Mouse (Mus musculus) midbrain, postnatal 0 days (tissue): ENCODE results near the gene Slc44a1. TPM values are rescaled to one million over a fixed set of nuclear protein-coding genes. Genes with fewer than 3 reads are reported as not detected.
A peak's percentile ranks its signal among the peaks of the same experiment; 100 is the strongest.

ENCODE experiments used
- ATAC-seq: fragments of 200-750 bp; cut with Nextera tagmentation; 2 replicates; pipeline ENCODE4 v1.8.0; 2017; ENCODE audit warnings: moderate number of reproducible peaks, mild to moderate bottlenecking, moderate TSS enrichment, moderate library complexity; ENCODE audit not compliant: low FRiP score
- DNase-seq: peaks from one replicate; pipeline ENCODE4 v3.0.0-alpha.2; 2015; ENCODE audit warnings: low spot score
- H3K27ac ChIP-seq: fragments of 300-500 bp; sonication (generic); 2 replicates; pipeline ENCODE4 v1.5.1; 2014; ENCODE audit warnings: low read depth, mild to moderate bottlenecking, low read length, mixed read lengths
- H3K27me3 ChIP-seq: fragments of 300-500 bp; sonication (generic); 2 replicates; pipeline ENCODE4 v1.6.1; 2014; ENCODE audit warnings: low read length, control low read depth, mixed read lengths; ENCODE audit not compliant: insufficient read depth
- H3K36me3 ChIP-seq: fragments of 300-500 bp; sonication (generic); 2 replicates; pipeline ENCODE4 v1.6.1; 2014; ENCODE audit warnings: low read length, control low read depth, mixed read lengths; ENCODE audit not compliant: insufficient read depth
- H3K4me1 ChIP-seq: fragments of 300-500 bp; sonication (generic); 2 replicates; pipeline ENCODE4 v1.6.1; 2014; ENCODE audit warnings: mild to moderate bottlenecking, control low read depth, antibody characterized with exemption, low read length, mixed read lengths; ENCODE audit not compliant: insufficient read depth
- H3K4me2 ChIP-seq: fragments of 300-500 bp; sonication (generic); 2 replicates; pipeline ENCODE4 v1.6.1; 2014; ENCODE audit warnings: low read depth, mild to moderate bottlenecking, low read length, mixed read lengths; ENCODE audit not compliant: poor library complexity, severe bottlenecking
- H3K4me3 ChIP-seq: fragments of 300-500 bp; sonication (generic); 2 replicates; pipeline ENCODE4 v1.5.1; 2014; ENCODE audit warnings: low read depth, mild to moderate bottlenecking, low read length, moderate library complexity
- H3K9ac ChIP-seq: fragments of 300-500 bp; sonication (generic); replicated peaks from 2 replicates; pipeline ENCODE4 v1.6.1; 2014; ENCODE audit warnings: mild to moderate bottlenecking, low read length, moderate library complexity, mixed read lengths; ENCODE audit not compliant: poor library complexity, severe bottlenecking
- H3K9me3 ChIP-seq: fragments of 300-500 bp; sonication (generic); 2 replicates; pipeline ENCODE4 v1.6.1; 2016; ENCODE audit warnings: low read length, control low read depth
- CTCF ChIP-seq: IDR thresholded peaks from 2 replicates; pipeline ENCODE4 v1.5.1; 2016; ENCODE audit warnings: antibody characterized with exemption, mild to moderate bottlenecking
- WGBS: fragments of 180-500 bp; shearing (Covaris S2); extraction: QIAGEN DNeasy Blood & Tissue Kit; methylation state at CpG from one replicate; pipeline ENCODE4 v1.1.7; 2014; 5-methylcytosine and 5-hydroxymethylcytosine counted together
- polyA plus RNA-seq: library from polyadenylated mRNA; unstranded; fragments of >200 nt; fragmentation: Nextera tagmentation; extraction: Ambion mirVana; gene quantifications from 2 replicates; pipeline ENCODE4 v1.2.1, GENCODE M21; 2015
- total RNA-seq: library from RNA; depleted of rRNA; stranded (reverse); fragments of >200 nt; gene quantifications from 2 replicates; pipeline ENCODE4 v1.2.3, GENCODE M21; 2014

The Slc44a1 gene
- total and polyA plus RNA-seq, 2 experiments from 2014 or later = 8.6 to 24.2 TPM

DNA sequence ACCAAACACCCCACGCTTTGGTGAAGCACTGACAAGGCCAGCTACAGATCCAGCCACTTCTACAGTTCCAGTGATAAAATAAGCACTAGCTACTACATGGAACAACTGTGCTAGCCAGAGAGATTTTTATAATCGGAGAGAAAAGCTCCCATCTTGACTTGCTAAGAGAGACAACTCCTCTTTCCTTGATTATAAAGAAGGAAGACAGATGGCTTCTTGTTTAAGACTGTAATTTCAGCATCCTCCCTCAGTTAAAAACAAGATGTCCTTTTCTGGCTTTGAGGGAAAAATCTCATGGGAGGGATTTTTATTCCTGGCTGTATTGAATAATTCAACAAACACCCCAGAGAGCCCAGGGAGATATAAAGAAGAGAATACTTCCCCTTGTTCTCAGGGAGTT lies 1.8 kb upstream of the Slc44a1 start:
- Histone ChIP-seq H3K9ac (no peak overlapping the region), H3K4me1 (0 out of 2 replicates have a peak, but pooled peaks cover 4% of the 10 kb centered on the region), H3K4me3 (no peak overlapping the region), H3K4me2 (no peak overlapping the region), H3K9me3 (no peaks in the 10 kb centered on the region), H3K27me3 (no peaks in the 10 kb centered on the region), H3K27ac (no peak overlapping the region), H3K36me3 (no peaks in the 10 kb centered on the region)
- ATAC-seq = no peak
- no peak for DNase-seq
- WGBS = 86% methylated on average over 2 of the region's 2 CpGs
- no peak for TF ChIP-seq CTCF

DNA sequence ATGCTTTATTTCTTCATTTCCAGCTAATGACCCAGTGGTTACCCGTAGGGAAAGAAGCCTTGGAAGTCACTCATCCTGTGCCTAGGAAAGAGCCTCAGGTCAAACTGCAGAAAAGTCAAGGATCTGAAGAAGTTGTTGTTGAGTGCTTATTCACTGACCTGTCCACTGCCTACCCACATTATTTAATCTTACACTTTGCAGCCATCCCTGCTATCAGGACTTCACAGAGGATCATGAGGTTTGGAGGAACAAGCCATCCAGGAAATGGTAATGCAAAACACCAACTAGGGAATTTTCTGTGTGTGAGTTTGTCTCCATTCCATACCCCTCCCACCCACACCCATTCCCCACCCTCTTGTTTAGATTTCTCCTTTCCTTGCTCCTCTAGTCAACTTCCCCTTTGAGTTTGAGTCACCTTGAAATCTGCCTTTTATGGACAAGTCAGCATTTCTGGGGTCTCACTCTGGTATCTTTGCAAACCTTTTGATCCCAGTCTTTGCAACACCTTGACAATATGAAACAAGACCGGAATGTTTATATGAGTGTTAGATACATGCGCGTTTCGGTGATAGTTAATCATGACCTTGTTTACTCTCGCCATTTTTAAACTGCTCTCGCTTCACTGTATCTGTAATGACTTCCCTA lies 1.3 kb upstream of the Slc44a1 start:
- Histone ChIP-seq H3K4me3 (peak overlapping the region; percentile 81; the same call in 1 of the 2 replicates), H3K36me3 (no peaks in the 10 kb centered on the region), H3K27ac (0 out of 2 replicates have a peak overlapping the region, but pooled peaks have one; percentile 84), H3K4me1 (0 out of 2 replicates have a peak, but pooled peaks cover 4% of the 10 kb centered on the region), H3K9me3 (no peaks in the 10 kb centered on the region), H3K27me3 (no peaks in the 10 kb centered on the region), H3K4me2 (peak overlapping the region; percentile 83; the same call in 1 of the 2 replicates), H3K9ac (no peak overlapping the region)
- ATAC-seq (no peak), DNase-seq (no peak)
- no peak for TF ChIP-seq CTCF
- 83% methylated on average over 7 of the region's 7 CpGs for whole genome bisulfite sequencing

DNA sequence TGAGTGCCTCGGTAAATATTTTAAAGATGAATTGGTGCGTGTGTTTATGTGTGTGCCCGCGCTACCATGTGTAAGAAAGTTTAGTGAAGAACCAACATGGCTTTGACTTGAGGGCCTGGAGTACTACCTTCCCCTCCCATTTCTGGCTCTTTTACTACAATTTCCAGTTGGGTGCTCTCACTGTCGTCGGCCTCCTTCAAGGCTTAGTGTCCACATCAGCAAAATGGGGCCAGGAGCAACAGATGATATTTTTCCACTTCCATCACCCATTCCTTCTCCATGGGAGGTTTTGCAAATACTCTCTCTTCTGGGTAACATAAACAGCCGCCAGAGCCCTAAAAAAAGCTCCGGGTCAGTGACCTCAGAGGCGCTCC lies 590 bp upstream of the Slc44a1 start:
- DNase-seq = no peak
- H3K4me2 ChIP-seq = peak overlapping the region; percentile 83
- no peak for TF ChIP-seq CTCF
- H3K36me3 ChIP-seq = no peaks in the 10 kb centered on the region
- peak overlapping the region; percentile 89 for H3K9ac ChIP-seq
- 20% methylated on average over 9 of the region's 9 CpGs for WGBS
- H3K27me3 ChIP-seq = no peaks in the 10 kb centered on the region
- H3K9me3 ChIP-seq = no peaks in the 10 kb centered on the region
- peak; percentile 1; the same call in 1 of the 2 replicates for ATAC-seq
- peak overlapping the region; percentile 81 for H3K4me3 ChIP-seq
- peak overlapping the region; percentile 84 for H3K27ac ChIP-seq
- H3K4me1 ChIP-seq = 0 out of 2 replicates have a peak, but pooled peaks cover 4% of the 10 kb centered on the region

DNA sequence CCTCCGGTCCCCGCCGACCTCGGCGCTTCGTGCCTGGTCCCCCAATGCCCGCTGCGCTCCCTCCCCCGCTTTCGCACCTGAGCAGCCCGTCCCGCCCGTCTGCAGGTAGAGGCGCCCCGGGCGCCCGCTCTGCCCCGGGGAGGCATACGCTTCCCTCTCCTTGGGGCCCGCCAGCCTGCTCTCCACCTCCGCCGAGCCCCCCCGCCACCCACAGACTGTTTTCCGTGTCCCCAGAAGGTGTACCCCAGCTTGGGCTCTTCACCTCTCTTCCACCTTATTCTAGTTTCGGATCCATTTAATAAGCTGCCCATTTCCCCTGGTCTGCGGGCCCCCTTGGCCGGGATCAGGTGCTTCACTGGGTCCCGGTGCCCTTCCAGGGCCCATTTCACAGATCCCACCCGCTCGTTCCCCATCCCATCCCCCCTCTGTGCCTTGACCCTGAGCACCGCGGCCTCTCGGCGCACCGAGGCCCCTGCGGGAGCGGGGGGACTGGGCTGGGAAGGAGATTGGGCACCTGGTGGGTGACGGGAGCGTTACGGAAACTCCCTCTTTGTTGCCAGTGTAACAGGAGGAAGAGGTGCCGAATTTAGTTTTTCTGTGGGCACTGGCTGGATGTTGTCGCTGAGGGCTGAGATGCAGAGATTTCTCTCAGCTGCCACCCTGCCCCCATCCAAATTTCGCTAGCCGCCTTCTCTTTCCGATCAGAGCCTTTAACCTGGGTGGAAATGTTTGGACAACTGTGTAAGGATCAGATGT lies 781 bp downstream of the Slc44a1 start:
- ATAC-seq = peak; percentile 22
- Histone ChIP-seq H3K9ac (peak overlapping the region; percentile 89), H3K36me3 (no peaks in the 10 kb centered on the region), H3K27me3 (no peaks in the 10 kb centered on the region), H3K4me3 (peak overlapping the region; percentile 81), H3K9me3 (no peaks in the 10 kb centered on the region), H3K27ac (peak overlapping the region; percentile 84), H3K4me2 (peak overlapping the region; percentile 83), H3K4me1 (0 out of 2 replicates have a peak, but pooled peaks cover 4% of the 10 kb centered on the region)
- TF ChIP-seq CTCF = no peak
- under 1% methylated on average over 41 of the region's 45 CpGs for WGBS
- DNase-seq = peak; percentile 50

DNA sequence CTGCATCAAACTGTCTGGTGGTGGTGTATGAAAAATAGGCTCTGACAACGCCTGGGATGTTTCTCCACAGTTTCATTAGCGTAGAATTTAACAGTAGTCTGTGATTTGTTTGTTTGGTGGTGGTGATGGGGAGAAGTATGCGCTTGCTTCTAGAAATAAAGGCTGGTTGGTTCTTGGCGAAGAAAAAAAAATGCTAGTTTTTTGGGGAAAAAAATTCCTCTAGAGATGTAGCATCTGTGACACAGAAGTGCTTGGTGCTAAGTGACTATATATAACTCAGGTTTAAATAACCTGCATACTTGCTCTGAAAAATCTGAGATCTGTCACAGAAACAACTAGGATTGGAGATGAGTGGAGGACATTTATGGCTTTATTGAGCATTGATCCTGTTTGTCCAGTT lies 1.5 kb downstream of the Slc44a1 start:
- no peak for ATAC-seq
- 30% methylated on average over 4 of the region's 4 CpGs for WGBS
- DNase-seq = no peak
- Histone ChIP-seq H3K9me3 (no peaks in the 10 kb centered on the region), H3K27ac (no peak overlapping the region), H3K9ac (peak overlapping the region; percentile 89; the same call in 1 of the 2 replicates), H3K36me3 (no peaks in the 10 kb centered on the region), H3K4me1 (0 out of 2 replicates have a peak, but pooled peaks cover 4% of the 10 kb centered on the region), H3K4me2 (peak overlapping the region; percentile 83), H3K4me3 (peak overlapping the region; percentile 81), H3K27me3 (no peaks in the 10 kb centered on the region)
- no peak for TF ChIP-seq CTCF

DNA sequence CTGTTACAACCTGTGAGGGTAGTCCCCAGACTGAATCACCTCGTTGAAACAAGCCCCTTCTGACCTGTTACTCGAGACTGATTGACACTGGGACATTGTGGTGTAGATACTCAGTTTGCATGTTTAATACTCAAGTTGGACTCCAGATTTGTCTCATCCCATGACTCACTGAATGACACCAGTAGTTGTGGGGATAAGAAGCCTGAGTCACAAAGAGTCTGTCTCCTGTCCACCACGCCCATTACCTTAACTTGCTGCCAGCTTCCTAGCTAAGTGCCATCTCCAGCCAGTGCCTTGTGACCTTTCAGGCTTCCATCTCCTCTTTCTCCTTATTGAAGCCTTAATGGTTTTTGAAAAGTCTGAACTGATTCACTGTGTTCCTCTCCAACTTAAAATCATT lies 6.0 kb downstream of the Slc44a1 start:
- no peak overlapping the region for H3K27ac ChIP-seq
- ATAC-seq (no peak), DNase-seq (no peak)
- H3K4me2 ChIP-seq = no peak overlapping the region
- H3K4me1 ChIP-seq = 0 out of 2 replicates have a peak, but pooled peaks cover 4% of the 10 kb centered on the region
- TF ChIP-seq CTCF = no peak
- H3K9ac ChIP-seq = no peak overlapping the region
- 86% methylated on average over 3 of the region's 3 CpGs for WGBS
- no peaks in the 10 kb centered on the region for H3K27me3 ChIP-seq
- no peaks in the 10 kb centered on the region for H3K36me3 ChIP-seq
- no peaks in the 10 kb centered on the region for H3K9me3 ChIP-seq
- no peak overlapping the region for H3K4me3 ChIP-seq
